Mouse (Mus musculus) G1E (cell line): ENCODE results near the gene Olfr305.

Experiments used
- CTCF ChIP-seq: IDR thresholded peaks from 2 replicates; pipeline ENCODE4 v1.5.1; 2012; ENCODE audit warnings: low read depth, low read length, inconsistent platforms, mixed read lengths
- GATA1 ChIP-seq: IDR thresholded peaks from 2 replicates; pipeline ENCODE4 v1.6.1; 2012; ENCODE audit warnings: borderline replicate concordance, low read length, inconsistent platforms, mixed read lengths
- POLR2AphosphoS5 ChIP-seq: IDR thresholded peaks from 2 replicates; pipeline ENCODE4 v1.6.1; 2012; ENCODE audit warnings: low read depth, low read length, inconsistent platforms; ENCODE audit not compliant: insufficient replicate concordance

DNA sequence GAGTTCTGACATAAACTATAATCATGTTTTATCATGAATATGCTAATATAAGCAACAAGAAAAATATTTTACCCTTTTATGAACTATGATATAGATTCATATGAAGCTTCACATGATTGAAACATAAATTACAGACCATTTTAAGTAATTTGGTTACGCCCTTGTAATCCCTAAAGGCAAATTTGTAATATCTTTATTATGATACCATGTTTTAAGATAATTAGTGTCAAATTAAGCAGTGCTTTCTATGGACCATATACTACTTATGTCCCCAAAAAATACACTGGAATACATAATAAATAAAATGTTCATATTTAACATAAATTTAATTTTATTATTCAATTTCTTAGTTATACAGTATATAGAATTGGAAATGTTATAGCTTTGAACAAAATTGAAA is at the start of gene Olfr305:
- TF ChIP-seq GATA1 (no peak), CTCF (no peak), POLR2AphosphoS5 (no peak)
